Mouse (Mus musculus) kidney, embryonic 14.5 days (tissue): ENCODE data around the gene Slco2b1. TPM values are rescaled to one million over a fixed set of nuclear protein-coding genes. Genes with fewer than 3 reads are reported as not detected.
"Not testable (repeated sequence)": the region's sequence is repeated elsewhere in the genome, so short reads cannot be mapped to it uniquely, and the experiment has no call there.

Experiments
- ATAC-seq: fragments of 200-750 bp; cut with Nextera tagmentation; 2 replicates; pipeline ENCODE4 v1.8.0; 2017; ENCODE audit warnings: moderate number of reproducible peaks, mild to moderate bottlenecking, moderate TSS enrichment, moderate library complexity; ENCODE audit not compliant: low FRiP score, low TSS enrichment
- H3K27ac ChIP-seq: fragments of 300-500 bp; sonication (generic); 2 replicates; pipeline ENCODE4 v1.5.1; 2014; ENCODE audit warnings: low read depth, mild to moderate bottlenecking, low read length, moderate library complexity, mixed read lengths
- H3K27me3 ChIP-seq: fragments of 300-500 bp; sonication (generic); 2 replicates; pipeline ENCODE4 v1.6.1; 2014; ENCODE audit warnings: mild to moderate bottlenecking, low read length; ENCODE audit not compliant: control insufficient read depth, insufficient read depth
- H3K36me3 ChIP-seq: fragments of 300-500 bp; sonication (generic); 2 replicates; pipeline ENCODE4 v1.6.1; 2014; ENCODE audit warnings: low read length, mixed read lengths; ENCODE audit not compliant: control insufficient read depth, insufficient read depth
- H3K4me1 ChIP-seq: fragments of 300-500 bp; sonication (generic); 2 replicates; pipeline ENCODE4 v1.6.1; 2014; ENCODE audit warnings: low read length, mixed read lengths; ENCODE audit not compliant: control insufficient read depth, insufficient read depth
- H3K4me2 ChIP-seq: fragments of 300-500 bp; sonication (generic); replicated peaks from 2 replicates; pipeline ENCODE4 v1.6.1; 2014; ENCODE audit warnings: low read depth, mild to moderate bottlenecking, low read length
- H3K4me3 ChIP-seq: fragments of 300-500 bp; sonication (generic); 2 replicates; pipeline ENCODE4 v1.5.1; 2014; ENCODE audit warnings: mild to moderate bottlenecking, low read length
- H3K9ac ChIP-seq: fragments of 300-500 bp; sonication (generic); 2 replicates; pipeline ENCODE4 v1.6.1; 2014; ENCODE audit warnings: low read depth, mild to moderate bottlenecking, low read length, moderate library complexity
- H3K9me3 ChIP-seq: fragments of 300-500 bp; sonication (generic); 2 replicates; pipeline ENCODE4 v1.6.1; 2016; ENCODE audit warnings: low read length; ENCODE audit not compliant: control insufficient read depth
- WGBS: fragments of 180-500 bp; shearing (Covaris S2); extraction: QIAGEN DNeasy Blood & Tissue Kit; methylation state at CpG from one replicate; pipeline ENCODE4 v1.1.7; 2014; 5-methylcytosine and 5-hydroxymethylcytosine counted together
- polyA plus RNA-seq: library from polyadenylated mRNA; unstranded; fragments of >200 nt; fragmentation: Nextera tagmentation; extraction: Ambion mirVana; gene quantifications from 2 replicates; pipeline ENCODE4 v1.2.1, GENCODE M21; 2014

Slco2b1 gene
- polyA plus RNA-seq, 1 experiment from 2014 or later: 1.2 TPM

DNA sequence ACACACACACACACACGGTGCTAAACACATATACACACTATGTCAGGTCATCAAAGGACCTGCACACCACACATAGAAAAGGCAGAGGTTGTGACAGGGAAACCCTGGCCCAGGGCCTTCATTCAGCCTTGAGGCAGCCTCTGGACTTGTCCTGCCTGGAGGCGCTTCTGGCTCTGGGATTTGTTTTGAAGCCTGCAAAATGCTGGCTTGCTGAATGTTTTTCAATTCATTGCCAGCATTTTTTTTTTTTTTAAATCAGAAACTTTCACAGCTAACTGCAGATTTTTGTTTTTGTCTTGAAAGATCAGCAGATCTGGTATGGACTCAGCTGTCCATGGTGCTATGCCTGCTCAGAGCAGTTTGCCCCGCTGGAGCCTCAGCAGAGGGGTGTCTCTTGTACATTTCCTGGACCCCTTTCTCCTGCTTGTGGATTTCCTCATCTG lies 11.4 kb downstream of the Slco2b1 start:
- Histone ChIP-seq H3K9me3 (no peaks in the 10 kb centered on the region), H3K4me3 (no peak overlapping the region), H3K27ac (no peak overlapping the region), H3K4me1 (peaks cover 3% of the 10 kb centered on the region; the same call in 1 of the 2 replicates), H3K4me2 (no peak overlapping the region), H3K36me3 (no peaks in the 10 kb centered on the region), H3K9ac (no peak overlapping the region), H3K27me3 (no peaks in the 10 kb centered on the region)
- 56% methylated on average over 3 of the region's 3 CpGs for WGBS
- no peak for ATAC-seq

DNA sequence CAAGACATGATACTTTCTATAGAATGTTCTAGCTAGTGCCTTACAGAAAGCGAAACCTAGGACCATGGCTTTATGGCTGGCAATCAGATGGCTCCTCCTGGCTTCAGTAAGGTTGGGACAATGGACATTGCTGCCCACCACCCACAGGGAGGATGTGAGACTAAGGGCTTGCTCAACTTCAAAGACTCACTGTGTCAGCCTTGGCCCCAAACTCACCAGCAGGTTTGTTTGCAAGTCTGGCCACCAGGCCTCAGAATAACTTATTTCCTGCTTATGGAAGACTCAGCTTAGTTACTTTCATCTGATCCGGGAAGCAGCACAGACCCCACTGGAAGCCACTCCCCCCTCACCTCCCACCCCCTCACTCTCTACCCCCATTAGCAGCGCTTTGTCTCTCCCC lies 12.0 kb downstream of the Slco2b1 start:
- H3K36me3 ChIP-seq: no peaks in the 10 kb centered on the region
- no peak for ATAC-seq
- H3K27ac ChIP-seq: no peak overlapping the region; the same call in 1 of the 2 replicates
- H3K9me3 ChIP-seq: no peaks in the 10 kb centered on the region
- H3K4me3 ChIP-seq: no peak overlapping the region
- H3K4me1 ChIP-seq: peaks cover 3% of the 10 kb centered on the region; the same call in 1 of the 2 replicates
- no peak overlapping the region for H3K9ac ChIP-seq
- WGBS: 31% methylated on average over 3 of the region's 3 CpGs
- H3K27me3 ChIP-seq: no peaks in the 10 kb centered on the region
- H3K4me2 ChIP-seq: no peak overlapping the region

DNA sequence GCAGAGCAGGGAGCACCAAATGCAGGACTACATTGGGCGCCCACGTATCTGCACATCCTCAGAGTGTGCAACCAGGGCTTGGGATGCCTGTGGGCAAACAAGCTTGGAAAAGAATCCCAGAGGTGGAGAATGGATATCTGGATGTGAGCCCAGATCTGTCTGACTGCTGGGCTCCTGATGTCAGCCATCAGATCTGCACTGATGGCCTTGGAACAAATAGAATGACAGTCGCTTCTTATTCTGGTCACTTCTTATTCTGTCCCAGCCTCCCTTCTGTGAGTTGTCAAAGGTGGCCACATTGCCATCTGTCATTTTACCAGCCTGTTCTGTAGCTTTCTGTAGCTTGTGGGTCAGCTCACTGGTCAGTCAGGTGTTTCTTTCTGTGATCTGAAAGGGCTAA lies 12.6 kb downstream of the Slco2b1 start:
- ATAC-seq: no peak
- H3K4me3 ChIP-seq: no peak overlapping the region
- no peaks in the 10 kb centered on the region for H3K27me3 ChIP-seq
- H3K36me3 ChIP-seq: no peaks in the 10 kb centered on the region
- H3K4me1 ChIP-seq: peaks cover 3% of the 10 kb centered on the region; the same call in 1 of the 2 replicates
- H3K9ac ChIP-seq: no peak overlapping the region
- no peak overlapping the region for H3K27ac ChIP-seq
- no peak overlapping the region for H3K4me2 ChIP-seq
- 95% methylated on average over 3 of the region's 3 CpGs for WGBS
- H3K9me3 ChIP-seq: no peaks in the 10 kb centered on the region

DNA sequence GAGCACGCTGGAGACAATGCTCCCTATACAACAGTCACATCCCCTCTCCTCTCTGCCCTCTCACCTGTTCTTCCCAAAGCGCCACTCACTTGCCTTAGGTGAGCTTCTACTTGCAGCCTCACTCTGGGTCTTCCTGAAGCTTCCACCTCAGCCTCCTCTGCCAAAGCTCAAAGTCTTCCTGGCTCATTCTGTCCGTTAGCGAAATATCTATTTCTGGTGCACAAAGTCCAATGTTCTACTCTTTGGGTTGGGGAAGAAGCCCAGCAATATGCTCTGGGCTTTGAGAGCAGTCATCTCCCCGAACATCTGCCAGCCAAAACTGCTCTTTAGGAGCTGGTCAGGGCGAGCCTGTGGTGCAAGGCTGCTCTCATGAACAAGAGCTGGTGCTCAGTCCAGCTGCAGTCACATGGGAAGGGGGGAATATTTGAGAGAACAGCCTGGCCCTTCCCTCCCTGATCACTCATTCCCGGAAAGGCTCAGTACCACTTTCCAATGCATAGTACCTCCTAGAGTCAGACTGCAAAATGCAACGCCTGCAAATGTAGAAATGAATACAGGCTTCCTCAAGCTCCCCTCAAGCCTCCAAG lies 15.6 kb downstream of the Slco2b1 start:
- no peaks in the 10 kb centered on the region for H3K36me3 ChIP-seq
- H3K27me3 ChIP-seq: no peaks in the 10 kb centered on the region
- no peak overlapping the region for H3K4me3 ChIP-seq
- no peak overlapping the region for H3K27ac ChIP-seq
- no peak for ATAC-seq
- H3K9ac ChIP-seq: no peak overlapping the region
- H3K9me3 ChIP-seq: no peaks in the 10 kb centered on the region
- 86% methylated on average over 8 of the region's 8 CpGs for WGBS
- peaks cover 5% of the 10 kb centered on the region; the same call in 1 of the 2 replicates for H3K4me1 ChIP-seq
- no peak overlapping the region for H3K4me2 ChIP-seq

- H3K9ac ChIP-seq, H3K27me3 ChIP-seq, H3K27ac ChIP-seq, H3K4me2 ChIP-seq, H3K4me1 ChIP-seq, H3K36me3 ChIP-seq, ATAC-seq, H3K9me3 ChIP-seq, H3K4me3 ChIP-seq: not testable (repeated sequence)
- WGBS: 66% methylated on average over 5 of the region's 5 CpGs
Observed at GRCm38 (mm10) chr7:99694424-99694823, 16.7 kb downstream of the Slco2b1 start.

GRCm38 (mm10) chr7:99693976-99694375 lies 17.2 kb downstream of the Slco2b1 start:
- Histone ChIP-seq H3K27me3 (no peaks in the 10 kb centered on the region), H3K27ac (no peak overlapping the region), H3K36me3 (no peaks in the 10 kb centered on the region), H3K9ac (no peak overlapping the region), H3K4me2 (no peak overlapping the region), H3K4me1 (peaks cover 5% of the 10 kb centered on the region; the same call in 1 of the 2 replicates), H3K9me3 (no peaks in the 10 kb centered on the region), H3K4me3 (no peak overlapping the region)
- no peak for ATAC-seq
- whole genome bisulfite sequencing: 96% methylated on average over 3 of the region's 3 CpGs

GRCm38 (mm10) chr7:99693387-99693786 lies 17.8 kb downstream of the Slco2b1 start:
- no peak for ATAC-seq
- Histone ChIP-seq H3K4me2 (no peak overlapping the region), H3K27ac (no peak overlapping the region), H3K27me3 (no peaks in the 10 kb centered on the region), H3K9ac (no peak overlapping the region), H3K9me3 (no peaks in the 10 kb centered on the region), H3K36me3 (no peaks in the 10 kb centered on the region), H3K4me3 (no peak overlapping the region), H3K4me1 (0 out of 2 replicates have a peak, but pooled peaks cover 5% of the 10 kb centered on the region)
- WGBS: 92% methylated on average over 3 of the region's 3 CpGs

GRCm38 (mm10) chr7:99692396-99692795 lies 18.7 kb downstream of the Slco2b1 start:
- Histone ChIP-seq H3K4me2 (no peak overlapping the region), H3K36me3 (no peaks in the 10 kb centered on the region), H3K27me3 (no peaks in the 10 kb centered on the region), H3K9me3 (no peaks in the 10 kb centered on the region), H3K9ac (no peak overlapping the region), H3K4me3 (no peak overlapping the region), H3K27ac (no peak overlapping the region), H3K4me1 (0 out of 2 replicates have a peak, but pooled peaks cover 5% of the 10 kb centered on the region)
- 44% methylated on average over 3 of the region's 3 CpGs for WGBS
- no peak for ATAC-seq

DNA sequence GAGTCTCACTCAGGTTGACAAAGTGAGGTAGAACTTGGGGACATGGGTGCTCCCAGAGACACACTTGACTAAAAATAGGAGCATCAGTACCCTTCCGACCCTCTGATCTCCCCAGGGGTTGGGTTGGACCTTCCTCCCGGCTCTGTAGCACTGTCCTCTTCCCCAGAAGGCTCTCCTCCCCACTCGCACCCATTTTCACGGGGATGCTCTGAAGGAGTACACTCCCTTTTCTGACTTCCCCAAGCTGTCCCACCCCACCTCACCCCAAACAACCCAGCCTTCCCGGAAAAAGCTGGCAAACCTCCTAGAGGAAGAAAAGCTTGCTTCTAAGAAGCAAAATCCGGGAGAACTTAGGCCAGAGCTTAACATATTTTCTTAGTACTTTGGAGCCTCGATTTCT lies 20.3 kb downstream of the Slco2b1 start:
- Histone ChIP-seq H3K9me3 (no peaks in the 10 kb centered on the region), H3K4me2 (no peak overlapping the region), H3K27me3 (no peaks in the 10 kb centered on the region), H3K27ac (no peak overlapping the region), H3K4me1 (0 out of 2 replicates have a peak, but pooled peaks cover 5% of the 10 kb centered on the region), H3K36me3 (no peaks in the 10 kb centered on the region), H3K4me3 (no peak overlapping the region), H3K9ac (no peak overlapping the region)
- 70% methylated on average over 7 of the region's 7 CpGs for WGBS
- no peak for ATAC-seq
